8 mouse cellular contexts compared by ENCODE assay signal in genomic region chr13:9775901-9776300, GRCm38 (mm10). TPM values are rescaled to one million over a fixed set of nuclear protein-coding genes. Genes with fewer than 3 reads are reported as not detected.
DNase-seq lines count a peak whose midpoint lies in the region; ATAC-seq lines count a peak whose summit lies in the region.
"Had no signal": no experiment of that assay in that cellular context is flagged by ENCODE, and none has a peak within 500 bp of the region (broad histone marks: within the 10 kb centered on the region; RNA-seq: fewer than 3 reads in every experiment).

No protein-coding gene starts in this region.

- peak; percentile 44 to 50 for DNase-seq in spleen, postnatal 36 days (ENCODE audit: low spot score in 2 of 2)
- DNase-seq in spleen, postnatal 14 days (ENCODE audit: low spot score in 2 of 2) = no peak
- DNase-seq in ovary, postnatal 36 days (ENCODE audit: low spot score) = no peak
- DNase-seq in right cerebral cortex, postnatal 25 days = no peak
- DNase-seq: gastrocnemius, postnatal 10 days had no signal

- peak; percentile 88 for ATAC-seq in inflammation-experienced regulatory T-cells, adult 6 months
- peak; percentile 83 for ATAC-seq in megakaryocyte, adult 5-6 weeks (ENCODE audit: poor library complexity, severe bottlenecking)
- ATAC-seq in monocyte, adult 5-6 weeks (replicated peaks; ENCODE audit: insufficient number of reproducible peaks, low FRiP score, low TSS enrichment, poor library complexity, severe bottlenecking) = no peak; the same call in 1 of the 2 replicates

RNA-seq across cellular contexts. Expression of gene Zmynd11, which starts 10.8 kb away (rescaled TPM):
- 10 to 100 TPM; 38.7 to 60.8 (median 48.6) TPM for polyA plus RNA-seq in inflammation-experienced regulatory T-cells, adult 6 months (2017; shearing (Covaris generic))
- total RNA-seq in megakaryocyte, adult 5-6 weeks (2015) = 33.3 and 36.1 TPM in 2 replicates
- 47.3 and 154 TPM in 2 replicates for total RNA-seq in megakaryocyte, adult 5-6 weeks (2017)
- 66.6 to 184 TPM (median 92.9 TPM) in 3 replicates for total RNA-seq in monocyte, adult 5-6 weeks (2017)

Comparison
In these comparisons a context has a peak if more than half of its experiments do, and no peak if none do; other contexts are left out.
1. DNase-seq: peak in spleen, postnatal 36 days (2 of 2); none in spleen, postnatal 14 days (0 of 2), ovary, postnatal 36 days (single experiment) and right cerebral cortex, postnatal 25 days (single experiment).